Mouse (Mus musculus) liver, adult (tissue): Measurements from ENCODE around the gene Gm3173.
"Not testable (repeated sequence)": the region's sequence is repeated elsewhere in the genome, so short reads cannot be mapped to it uniquely, and the experiment has no call there.

ENCODE experiments used
- GATA4 ChIP-seq: IDR thresholded peaks from 2 replicates; pipeline ENCODE4 v1.6.1; 2014; ENCODE audit warnings: mild to moderate bottlenecking, low read length; ENCODE audit not compliant: insufficient replicate concordance

Gene Gm3173

GRCm38 (mm10) chr14:4430692-4431091, at the start of gene Gm3173:
Gene Gm3173, plus strand, starts transcription at chr14:4430992.
- TF ChIP-seq GATA4, result not testable (repeated sequence)

- TF ChIP-seq GATA4, result not testable (repeated sequence)
Observed at GRCm38 (mm10) chr14:4397226-4397625, 33.6 kb upstream of the Gm3173 start, which contains the start of gene Gm3159. Gene Gm3159, plus strand, starts transcription at chr14:4397526.

GRCm38 (mm10) chr14:4414965-4415835, 15.6 kb upstream of the Gm3173 start, which contains the start of gene Gm3164:
Gene Gm3164, plus strand, starts transcription at chr14:4415448.
- not testable (repeated sequence) for TF ChIP-seq GATA4

DNA sequence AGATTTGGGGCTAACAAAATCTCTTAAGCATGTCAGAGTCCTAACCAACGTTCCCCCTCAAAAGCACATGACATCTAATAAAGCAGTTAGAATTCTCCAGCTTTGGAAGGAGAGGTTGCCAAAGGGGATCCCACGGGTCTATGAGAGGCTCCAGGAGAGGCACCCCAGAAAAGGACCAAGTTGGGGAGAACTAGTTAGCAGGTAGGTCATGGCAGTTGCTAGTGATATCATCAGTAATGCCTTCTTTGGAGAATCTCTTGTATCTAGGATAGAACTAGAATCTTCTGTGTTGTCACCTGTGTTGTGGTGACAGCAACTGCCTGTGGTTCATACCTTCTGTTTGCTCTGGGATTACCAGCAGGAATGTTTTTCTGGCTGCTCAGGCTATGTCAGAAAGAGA, 50.7 kb downstream of the Gm3173 start, which contains the start of gene Gm3182:
TSS of gene Gm3182 (plus strand) at position 301 of the 400 bp plus-strand sequence.
- TF ChIP-seq GATA4, result not testable (repeated sequence)

GRCm38 (mm10) chr14:4555105-4555504, 124.3 kb downstream of the Gm3173 start, which contains the start of gene Gm3047:
Gene Gm3047, plus strand, starts transcription at chr14:4555405.
- TF ChIP-seq GATA4, result not testable (repeated sequence)
